Mouse (Mus musculus): ENCODE results near the gene Tmem56.

GRCm38 (mm10) chr3:121250576-121251433 lies 32.1 kb downstream of the Tmem56 start:
- TF ChIP-seq CTCF (IDR thresholded peaks at IDR 0.05; ENCODE audit: low read depth), result no peak
- TF ChIP-seq EP300 (IDR thresholded peaks at IDR 0.05; ENCODE audit: low read depth), result no peak

Data from liver, postnatal 0 days (tissue).